12 mouse cellular contexts compared by ENCODE assay signal in genomic region chr13:18892910-18893309, GRCm38 (mm10). TPM values are rescaled to one million over a fixed set of nuclear protein-coding genes. Genes with fewer than 3 reads are reported as not detected.
DNase-seq lines count a peak whose midpoint lies in the region; ATAC-seq and TF ChIP-seq lines count a peak whose summit lies in the region.
"Had no signal": no experiment of that assay in that cellular context is flagged by ENCODE, and none has a peak within 500 bp of the region (broad histone marks: within the 10 kb centered on the region; RNA-seq: fewer than 3 reads in every experiment).

No protein-coding gene starts in this region.

- H3K27ac ChIP-seq in heart, embryonic 14.5 days (replicated peaks in 1 of 2; ENCODE audit: control insufficient read depth in 1 of 2, insufficient read depth in 1 of 2, low read depth in 2 of 2, low read length in 2 of 2): no peak overlapping the region
- no peak overlapping the region for H3K27ac ChIP-seq in neural tube, embryonic 13.5 days (replicated peaks)
- no peak overlapping the region for H3K27ac ChIP-seq in stomach, embryonic 15.5 days
- no peak overlapping the region for H3K27ac ChIP-seq in gastrocnemius, adult 2 months
- no peak overlapping the region for H3K27ac ChIP-seq in thymus, adult 2 months (ENCODE audit: control insufficient read depth, insufficient read depth, low read length)
- H3K27ac ChIP-seq: macrophage had no signal

- H3K27me3 ChIP-seq in heart, embryonic 14.5 days (ENCODE audit: control insufficient read depth, insufficient read depth, low read length): no peaks in the 10 kb centered on the region
- no peaks in the 10 kb centered on the region for H3K27me3 ChIP-seq in neural tube, embryonic 13.5 days
- H3K27me3 ChIP-seq in stomach, embryonic 15.5 days (replicated peaks): no peaks in the 10 kb centered on the region
- no peaks in the 10 kb centered on the region for H3K27me3 ChIP-seq in thymus, adult 2 months (ENCODE audit: control insufficient read depth, insufficient read depth, low read length)

- intact Hi-C loops in heart, postnatal 36 days (cut with DNase I): no loop called here
- intact Hi-C loops in left cerebral cortex, postnatal 14 days (cut with DNase I): no loop called here
- intact Hi-C loops in gastrocnemius, adult 2 months (cut with DNase I): no loop called here

- H3K4me3 ChIP-seq in heart, embryonic 14.5 days (ENCODE audit: control insufficient read depth in 1 of 2, insufficient read depth in 1 of 2, low read depth in 1 of 2, low read length in 2 of 2): no peak overlapping the region
- no peak overlapping the region for H3K4me3 ChIP-seq in neural tube, embryonic 13.5 days
- H3K4me3 ChIP-seq in stomach, embryonic 15.5 days (replicated peaks): no peak overlapping the region
- no peak overlapping the region for H3K4me3 ChIP-seq in gastrocnemius, adult 2 months
- H3K4me3 ChIP-seq in thymus, adult 2 months (ENCODE audit: control insufficient read depth, insufficient read depth, low read length): no peak overlapping the region

- DNase-seq in heart, postnatal 36 days: no peak
- no peak for DNase-seq in neural tube, embryonic 10.5 days (ENCODE audit: extremely low spot score, low spot score)
- DNase-seq in left cerebral cortex, postnatal 14 days (ENCODE audit: low spot score in 2 of 2): peak; percentile 68 to 69
- DNase-seq in gastrocnemius, adult 2 months: no peak
- DNase-seq in thymus, adult 2 months: no peak
- DNase-seq: kidney, postnatal 14 days; thymus, postnatal 25 days had no signal

- no peaks in the 10 kb centered on the region for H3K9me3 ChIP-seq in heart, embryonic 14.5 days (ENCODE audit: control insufficient read depth, low read length)
- no peaks in the 10 kb centered on the region for H3K9me3 ChIP-seq in neural tube, embryonic 13.5 days
- H3K9me3 ChIP-seq in stomach, embryonic 15.5 days: no peaks in the 10 kb centered on the region

- 33% methylated on average over 9 of the region's 9 CpGs for WGBS in heart, embryonic 14.5 days
- 69% methylated on average over 9 of the region's 9 CpGs for WGBS in neural tube, embryonic 13.5 days
- 61% methylated on average over 9 of the region's 9 CpGs for WGBS in stomach, embryonic 15.5 days
- WGBS in thymus, adult 2 months: 91% methylated on average over 9 of the region's 9 CpGs

- no peaks in the 10 kb centered on the region for H3K36me3 ChIP-seq in heart, embryonic 14.5 days (ENCODE audit: control insufficient read depth, insufficient read depth, low read length)
- no peaks in the 10 kb centered on the region for H3K36me3 ChIP-seq in neural tube, embryonic 13.5 days
- no peaks in the 10 kb centered on the region for H3K36me3 ChIP-seq in stomach, embryonic 15.5 days
- H3K36me3 ChIP-seq in thymus, adult 2 months (ENCODE audit: control insufficient read depth, insufficient read depth, low read length): no peaks in the 10 kb centered on the region

- no peak overlapping the region; the same call in 1 of the 2 replicates for H3K9ac ChIP-seq in heart, embryonic 14.5 days (ENCODE audit: low read length)
- no peak overlapping the region for H3K9ac ChIP-seq in neural tube, embryonic 13.5 days
- no peak overlapping the region for H3K9ac ChIP-seq in stomach, embryonic 15.5 days

- no peak for TF ChIP-seq CTCF in gastrocnemius, adult 2 months (IDR thresholded peaks at IDR 0.05)
- no peak for TF ChIP-seq CTCF in thymus, adult 2 months (IDR thresholded peaks at IDR 0.05; ENCODE audit: borderline replicate concordance, control insufficient read depth, extremely low read depth, insufficient read depth, low read length, poor library complexity)

- no peak for ATAC-seq in heart, embryonic 14.5 days (ENCODE audit: insufficient number of reproducible peaks, insufficient read depth, low FRiP score, low read depth)
- peak; percentile 59 for ATAC-seq in neural tube, embryonic 13.5 days (ENCODE audit: low read depth)
- peak; percentile 31; the same call in 1 of the 2 replicates for ATAC-seq in stomach, embryonic 15.5 days (ENCODE audit: insufficient read depth, low FRiP score, low read depth)

- peak overlapping the region; percentile 37 for H3K4me2 ChIP-seq in heart, embryonic 14.5 days (ENCODE audit: low read length)
- no peak overlapping the region for H3K4me2 ChIP-seq in neural tube, embryonic 13.5 days
- H3K4me2 ChIP-seq in stomach, embryonic 15.5 days: no peak overlapping the region

- H3K4me1 ChIP-seq in heart, embryonic 14.5 days (ENCODE audit: control insufficient read depth in 2 of 2, insufficient read depth in 2 of 2, low read length in 2 of 2): peaks cover 8 to 12% of the 10 kb centered on the region in 2 experiments
- no peaks in the 10 kb centered on the region for H3K4me1 ChIP-seq in neural tube, embryonic 13.5 days (replicated peaks)
- no peaks in the 10 kb centered on the region for H3K4me1 ChIP-seq in stomach, embryonic 15.5 days
- H3K4me1 ChIP-seq in thymus, adult 2 months (replicated peaks; ENCODE audit: control insufficient read depth, insufficient read depth, low read length): no peaks in the 10 kb centered on the region

- no peak for TF ChIP-seq POLR2A in thymus, adult 2 months (IDR thresholded peaks at IDR 0.05; ENCODE audit: control insufficient read depth, extremely low read depth, insufficient read depth, low read length, poor library complexity)

RNA-seq across cellular contexts. Expression of gene Amph, which starts 55.1 kb away (rescaled TPM):
- polyA plus RNA-seq in heart, embryonic 14.5 days (2014; fragmentation: Nextera tagmentation; extraction: Ambion mirVana): 0.22 and 0.36 TPM in 2 replicates
- total RNA-seq in heart, postnatal 36 days (2021): 1 to 10 TPM; 1.1 TPM
- polyA plus RNA-seq in neural tube, embryonic 13.5 days (2015; fragmentation: Nextera tagmentation; extraction: Ambion mirVana): 42.8 and 44.8 TPM in 2 replicates
- 100 to 1,000 TPM; 230 to 243 TPM for total RNA-seq in left cerebral cortex, postnatal 14 days (2021)
- 1.7 and 1.8 TPM in 2 replicates for polyA plus RNA-seq in stomach, embryonic 15.5 days (2015; fragmentation: Nextera tagmentation; extraction: Ambion mirVana)
- total RNA-seq in gastrocnemius, adult 2 months (2021): under 1 TPM; 0.33 to 0.73 TPM
- polyA plus RNA-seq in thymus, adult 2 months (2012; rRNA removed): 0.55 and 0.93 TPM in 2 replicates
- polyA plus RNA-seq: C2C12, macrophage had no signal

Comparison
In these comparisons a context has a peak if more than half of its experiments do, and no peak if none do; other contexts are left out.
1. DNase-seq: peak in left cerebral cortex, postnatal 14 days (2 of 2); none in heart, postnatal 36 days (0 of 2), neural tube, embryonic 10.5 days (single experiment), gastrocnemius, adult 2 months (single experiment) and thymus, adult 2 months (single experiment).
2. RNA of gene Amph, which starts 55.1 kb away (polyA plus RNA-seq): 42.8 to 44.8 TPM in neural tube, embryonic 13.5 days; 1.7 to 1.8 TPM in stomach, embryonic 15.5 days, 0.55 to 0.93 TPM in thymus, adult 2 months and 0.22 to 0.36 TPM in heart, embryonic 14.5 days; every median in the first group is over 10 times any median in the second.